Mouse (Mus musculus) liver, embryonic 14.5 days (tissue): ENCODE measurements at regions not wholly inside any gene's neighbourhood (a gene's known extent, or its start where the extent isn't known, plus 50 kb on each side); places are given as distances from the start of the nearest gene placed in this dataset.

ENCODE experiments used
- ATAC-seq: fragments of 200-750 bp; cut with Nextera tagmentation; 2 replicates; pipeline ENCODE4 v1.8.0; 2017; ENCODE audit warnings: moderate number of reproducible peaks, mild to moderate bottlenecking, moderate library complexity; ENCODE audit not compliant: insufficient read depth
- DNase-seq, 3 experiments: peaks; one replicate each; pipeline ENCODE4 v3.0.0-alpha.2; 2012 to 2013; ENCODE audit warnings: low read depth in 3 of 3, low spot score in 3 of 3
- H3K27ac ChIP-seq: fragments of 300-500 bp; sonication (generic); 2 replicates; pipeline ENCODE4 v1.5.1; 2014; ENCODE audit warnings: moderate library complexity, mild to moderate bottlenecking, control low read depth, inconsistent platforms
- H3K27me3 ChIP-seq: fragments of 300-500 bp; sonication (generic); 2 replicates; pipeline ENCODE4 v1.6.1; 2014; ENCODE audit warnings: mild to moderate bottlenecking, low read length, moderate library complexity; ENCODE audit not compliant: control insufficient read depth, insufficient read depth
- H3K36me3 ChIP-seq: fragments of 300-500 bp; sonication (generic); replicated peaks from 2 replicates; pipeline ENCODE4 v1.6.1; 2014; ENCODE audit warnings: low read depth; ENCODE audit not compliant: control insufficient read depth, insufficient read depth
- H3K4me1 ChIP-seq, 2 experiments: fragments of 200-500 bp in 1 of 2; fragments of 300-500 bp in 1 of 2; sonication (generic) in 1 of 2; replicated peaks; 2 replicates each; pipeline ENCODE4 v1.6.1; 2012 to 2014; ENCODE audit warnings: antibody characterized with exemption in 1 of 2, inconsistent platforms in 1 of 2, low read length in 1 of 2; ENCODE audit not compliant: control insufficient read depth in 2 of 2, insufficient read depth in 2 of 2
- H3K4me2 ChIP-seq: fragments of 300-500 bp; sonication (generic); 2 replicates; pipeline ENCODE4 v1.6.1; 2014; ENCODE audit warnings: low read depth, mild to moderate bottlenecking, control low read depth, moderate library complexity
- H3K4me3 ChIP-seq, 2 experiments: fragments of 200-500 bp in 1 of 2; fragments of 300-500 bp in 1 of 2; sonication (generic) in 1 of 2; 2 replicates each; pipeline ENCODE4 v1.5.1; 2012 to 2014; ENCODE audit warnings: low read depth in 2 of 2, low read length in 2 of 2, mild to moderate bottlenecking in 2 of 2, control low read depth in 1 of 2, inconsistent platforms in 1 of 2, moderate library complexity in 1 of 2; ENCODE audit not compliant: insufficient read depth in 1 of 2
- H3K9ac ChIP-seq: fragments of 300-500 bp; sonication (generic); replicated peaks from 2 replicates; pipeline ENCODE4 v1.6.1; 2014; ENCODE audit warnings: mild to moderate bottlenecking, control low read depth, moderate library complexity
- H3K9me3 ChIP-seq: fragments of 300-500 bp; sonication (generic); 2 replicates; pipeline ENCODE4 v1.6.1; 2016; ENCODE audit warnings: low read length, mixed read lengths; ENCODE audit not compliant: control insufficient read depth
- CTCF ChIP-seq: IDR thresholded peaks from 2 replicates; pipeline ENCODE4 v1.5.1; 2016; ENCODE audit warnings: antibody characterized with exemption, low read depth, control low read depth
- EP300 ChIP-seq: IDR thresholded peaks from 2 replicates; pipeline ENCODE4 v1.6.1; 2016; ENCODE audit warnings: antibody characterized with exemption, low read depth
- WGBS: fragments of 180-500 bp; shearing (Covaris S2); extraction: QIAGEN DNeasy Blood & Tissue Kit; methylation state at CpG from one replicate; pipeline ENCODE4 v1.1.7; 2014; ENCODE audit not compliant: insufficient replicate concordance; 5-methylcytosine and 5-hydroxymethylcytosine counted together

DNA sequence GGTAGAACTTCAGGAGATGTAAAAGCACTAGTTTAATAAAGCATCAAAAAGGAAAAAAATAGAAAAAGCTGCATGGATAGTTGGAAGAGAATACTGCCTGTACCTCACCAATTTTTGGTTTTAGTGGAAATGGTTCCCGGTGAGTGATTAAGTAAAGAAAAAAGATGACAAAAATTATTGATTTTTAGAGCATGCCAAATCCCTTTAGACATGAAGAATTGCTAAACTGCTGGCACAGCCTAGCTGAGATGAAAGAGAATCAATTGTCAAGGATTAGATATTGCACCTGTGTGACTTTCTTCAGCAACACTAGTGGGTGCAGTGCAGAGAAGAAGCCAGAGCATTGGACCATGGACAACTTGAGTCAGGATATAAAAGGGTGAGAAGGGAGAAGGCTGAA is 348.7 kb upstream of the Cpeb2 start:
- DNase-seq (no peak), ATAC-seq (no peak)
- no peak overlapping the region for H3K4me3 ChIP-seq

DNA sequence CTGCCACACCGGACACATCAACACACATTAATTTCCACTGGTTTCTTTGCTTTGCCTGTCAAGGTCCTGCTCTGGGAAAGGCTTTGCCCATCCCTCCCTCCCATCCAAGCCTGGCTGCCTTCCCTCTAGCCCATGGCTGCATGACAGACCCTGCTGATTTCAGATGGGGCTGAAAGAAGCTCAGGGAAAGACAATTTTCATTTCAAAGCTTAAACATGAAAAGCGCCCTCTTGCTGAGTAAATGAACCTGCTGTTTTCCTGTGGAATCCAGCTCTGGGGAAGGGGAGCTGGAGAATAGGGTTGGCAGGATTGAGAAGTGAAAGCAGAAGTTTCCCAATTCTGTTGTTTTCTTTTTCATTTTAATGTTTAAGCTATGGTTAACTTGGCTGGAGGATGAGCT is 341.1 kb upstream of the Cpeb2 start:
- DNase-seq (no peak), ATAC-seq (no peak)
- Histone ChIP-seq H3K27ac (no peak overlapping the region), H3K9ac (no peak overlapping the region), H3K4me1 (no peaks in the 10 kb centered on the region), H3K9me3 (no peaks in the 10 kb centered on the region), H3K36me3 (no peaks in the 10 kb centered on the region), H3K27me3 (no peaks in the 10 kb centered on the region), H3K4me3 (no peak overlapping the region), H3K4me2 (no peak overlapping the region)
- TF ChIP-seq CTCF (no peak), EP300 (no peak)
- 29% methylated on average over 2 of the region's 2 CpGs for whole genome bisulfite sequencing

More for the DNA sequence above, 348.7 kb upstream of the Cpeb2 start:
- Histone ChIP-seq H3K4me1 (no peaks in the 10 kb centered on the region), H3K36me3 (no peaks in the 10 kb centered on the region), H3K9me3 (no peaks in the 10 kb centered on the region), H3K9ac (no peak overlapping the region), H3K27ac (no peak overlapping the region), H3K27me3 (no peaks in the 10 kb centered on the region), H3K4me2 (no peak overlapping the region)
- TF ChIP-seq CTCF = no peak
- 54% methylated on average over 1 of the region's 1 CpGs for WGBS

DNA sequence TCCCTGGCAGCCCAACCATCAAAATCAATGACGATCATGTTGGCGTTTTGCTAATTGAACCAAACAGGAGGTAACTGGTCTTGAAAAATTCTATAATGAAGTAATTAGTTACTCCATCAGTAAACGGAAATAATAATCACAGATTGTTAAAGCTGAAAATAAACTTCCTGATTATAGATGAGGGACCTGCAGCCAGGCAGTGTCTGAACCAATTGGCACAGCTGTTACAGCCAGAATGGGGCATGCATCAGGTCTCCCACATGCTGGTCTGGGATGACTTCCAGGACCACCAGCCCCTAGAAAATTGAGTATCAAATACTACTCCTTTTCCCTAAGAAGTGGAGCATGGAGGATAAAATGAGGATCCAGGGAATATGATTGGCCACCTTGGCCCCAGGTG is 326.8 kb upstream of the Cpeb2 start:
- 54% methylated on average over 3 of the region's 3 CpGs for WGBS
- Histone ChIP-seq H3K27ac (no peak overlapping the region), H3K4me1 (no peaks in the 10 kb centered on the region), H3K27me3 (no peaks in the 10 kb centered on the region), H3K36me3 (no peaks in the 10 kb centered on the region), H3K9ac (no peak overlapping the region), H3K4me3 (no peak overlapping the region), H3K9me3 (no peaks in the 10 kb centered on the region), H3K4me2 (no peak overlapping the region)
- ATAC-seq = no peak
- DNase-seq = no peak
- TF ChIP-seq EP300 (no peak), CTCF (no peak)

DNA sequence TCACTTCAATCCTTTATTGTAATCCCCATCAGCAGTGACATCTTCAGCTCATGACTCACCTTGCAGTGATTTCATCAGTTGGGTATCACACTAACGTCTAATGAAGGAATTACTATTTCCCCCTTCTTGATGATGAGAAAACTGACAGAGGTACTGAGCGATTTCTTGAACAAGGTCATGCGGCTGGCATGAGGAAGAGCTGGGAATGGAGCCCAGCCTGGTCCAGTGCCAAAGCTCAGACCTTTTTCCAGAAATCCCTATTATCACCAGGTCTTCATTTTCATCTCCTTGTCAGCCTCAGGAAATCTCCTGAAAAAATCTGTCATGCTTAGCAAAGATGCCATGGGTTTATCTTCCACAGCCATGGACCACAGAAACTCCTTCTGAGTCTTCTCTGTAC is 313.6 kb upstream of the Cpeb2 start:
- no peak overlapping the region for H3K9ac ChIP-seq
- H3K27me3 ChIP-seq = no peaks in the 10 kb centered on the region
- no peak overlapping the region for H3K27ac ChIP-seq
- ATAC-seq (no peak), DNase-seq (no peak)
- no peaks in the 10 kb centered on the region for H3K4me1 ChIP-seq
- TF ChIP-seq EP300 = no peak
- no peak for TF ChIP-seq CTCF
- no peaks in the 10 kb centered on the region for H3K9me3 ChIP-seq
- H3K4me2 ChIP-seq = no peak overlapping the region
- 69% methylated on average over 3 of the region's 3 CpGs for WGBS
- H3K36me3 ChIP-seq = no peaks in the 10 kb centered on the region
- no peak overlapping the region for H3K4me3 ChIP-seq

DNA sequence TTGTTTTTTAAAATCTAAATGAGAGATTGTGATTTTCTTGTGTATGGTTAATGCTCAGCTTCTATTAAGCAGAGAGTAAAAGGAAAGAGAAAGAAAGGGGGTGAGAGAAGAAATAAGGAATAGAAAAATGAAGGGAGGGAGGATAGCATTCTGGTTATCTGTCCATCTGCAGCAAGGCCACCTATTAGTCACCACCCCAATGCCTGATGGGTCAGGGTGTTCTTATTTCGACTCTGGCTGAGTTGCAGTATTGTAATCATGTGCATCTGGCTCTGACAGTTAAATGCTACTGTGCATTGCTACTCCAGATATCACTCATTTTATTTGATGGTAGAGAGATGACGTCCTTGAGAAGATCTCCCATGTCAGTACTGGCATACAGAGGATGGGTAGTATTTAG is 300.9 kb upstream of the Cpeb2 start:
- no peak overlapping the region for H3K4me2 ChIP-seq
- H3K36me3 ChIP-seq = no peaks in the 10 kb centered on the region
- no peaks in the 10 kb centered on the region for H3K27me3 ChIP-seq
- no peak overlapping the region for H3K4me3 ChIP-seq
- WGBS = 43% methylated on average over 2 of the region's 2 CpGs
- no peaks in the 10 kb centered on the region for H3K4me1 ChIP-seq
- TF ChIP-seq EP300 = no peak
- no peak for TF ChIP-seq CTCF
- H3K9ac ChIP-seq = no peak overlapping the region
- no peak overlapping the region for H3K27ac ChIP-seq
- no peaks in the 10 kb centered on the region for H3K9me3 ChIP-seq
- ATAC-seq (no peak), DNase-seq (no peak)
